Mouse (Mus musculus): ENCODE results near the gene Anp32e.
A peak's percentile ranks its signal among the peaks of the same experiment; 100 is the strongest.
"Not testable (repeated sequence)": the region's sequence is repeated elsewhere in the genome, so short reads cannot be mapped to it uniquely, and the experiment has no call there.

The Anp32e gene

DNA sequence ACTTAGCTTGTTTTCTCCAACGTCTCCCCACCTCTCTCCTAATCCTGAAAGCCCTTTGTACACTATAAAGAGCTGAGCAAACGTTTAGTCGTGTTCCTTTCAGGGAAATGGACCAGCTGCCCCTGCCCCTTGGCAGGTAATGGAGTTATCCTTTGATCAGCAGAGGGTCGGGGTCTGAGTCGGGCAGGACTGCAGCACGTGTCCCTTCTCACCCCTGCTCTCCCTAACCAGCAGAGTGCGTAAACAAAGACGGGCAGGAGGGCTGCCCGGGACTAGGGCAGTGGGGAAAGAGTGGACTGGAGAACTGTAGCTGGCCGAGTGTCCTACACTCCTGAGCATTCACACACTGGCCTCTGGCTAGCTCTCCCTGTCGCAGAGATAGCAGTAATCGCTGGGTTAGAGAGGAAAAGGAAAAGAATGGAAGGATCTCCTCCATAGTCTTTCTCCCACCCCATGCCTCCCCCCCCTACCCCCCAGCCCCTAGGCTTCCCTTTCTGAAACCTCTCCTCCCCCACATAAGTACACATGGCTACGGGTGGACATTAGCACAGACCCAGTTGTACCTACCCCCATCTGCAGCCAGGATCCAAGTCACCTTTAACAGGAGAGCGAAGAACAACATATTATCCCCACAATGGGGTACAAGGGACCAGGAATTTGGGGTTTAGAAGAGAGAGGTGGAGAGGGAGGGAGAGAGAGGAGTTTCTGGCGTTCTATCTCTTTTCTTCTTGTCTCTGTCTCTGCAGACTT is 25.1 kb upstream of the Anp32e start:
- no peak for DNase-seq (ENCODE audit: low read depth, low spot score)

DNA sequence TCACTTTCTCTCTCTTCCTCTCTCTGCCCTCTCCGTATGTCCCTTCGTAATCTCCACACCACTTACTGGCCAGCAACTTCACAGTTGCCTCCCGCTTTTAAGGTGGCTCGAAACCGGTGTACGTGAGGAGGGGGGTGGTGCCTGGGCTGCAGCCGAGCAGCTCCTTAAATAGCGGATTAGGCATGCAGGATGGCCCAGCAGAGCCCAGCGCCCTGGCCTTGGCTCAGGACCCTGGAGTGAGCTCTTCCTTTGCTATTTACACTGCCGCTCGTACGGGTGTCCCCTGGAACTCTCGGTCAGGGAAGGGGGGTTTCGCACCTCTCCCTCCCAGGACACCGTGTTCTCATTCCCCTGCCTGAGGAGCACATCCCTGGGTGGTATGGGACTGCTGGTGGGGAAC is 24.5 kb upstream of the Anp32e start, which contains the start of gene Car14:
Car14 (minus strand) TSS at position 124 of the 400 bp plus-strand sequence.
- peak; percentile 25 for DNase-seq (ENCODE audit: low read depth, low spot score)

DNA sequence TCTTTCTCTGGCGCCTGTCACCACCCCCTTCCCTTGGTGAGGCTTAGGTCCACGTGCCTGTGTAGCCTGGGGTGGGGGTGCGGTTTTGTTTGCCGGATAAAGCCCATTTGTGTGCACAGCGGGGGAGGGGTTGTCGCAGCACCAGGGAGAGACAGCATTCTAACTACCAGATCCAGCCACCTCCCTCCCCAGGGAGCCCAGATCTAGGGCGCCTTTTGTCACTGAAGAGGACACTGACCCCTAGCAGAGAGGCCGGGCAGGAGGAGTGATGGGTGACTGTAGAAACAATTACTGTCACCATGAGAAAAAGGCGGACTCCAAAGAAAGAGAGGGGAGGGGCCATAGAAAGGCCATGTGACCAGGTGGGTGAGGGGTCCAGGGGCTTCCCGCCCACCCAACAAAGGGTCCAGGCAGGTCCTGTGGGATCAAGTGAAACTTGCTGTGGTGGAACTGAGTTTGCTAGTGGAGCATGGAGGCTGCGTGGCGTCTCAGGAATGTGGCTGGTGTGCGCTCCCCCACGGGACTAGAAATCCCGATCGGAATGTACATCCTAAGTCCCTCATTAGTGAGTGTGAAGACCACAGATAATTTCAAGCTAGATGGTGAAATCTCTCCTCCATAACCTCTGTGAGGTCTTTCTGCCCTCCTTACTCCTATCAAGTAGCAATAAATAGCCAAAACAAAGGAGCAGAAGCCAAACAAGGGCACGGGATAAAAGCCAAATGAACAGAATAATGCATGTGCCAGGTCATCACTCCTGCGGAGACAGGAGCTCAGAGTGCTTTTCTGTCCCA is 23.7 kb upstream of the Anp32e start:
- DNase-seq (ENCODE audit: low read depth, low spot score) = peak; percentile 93

DNA sequence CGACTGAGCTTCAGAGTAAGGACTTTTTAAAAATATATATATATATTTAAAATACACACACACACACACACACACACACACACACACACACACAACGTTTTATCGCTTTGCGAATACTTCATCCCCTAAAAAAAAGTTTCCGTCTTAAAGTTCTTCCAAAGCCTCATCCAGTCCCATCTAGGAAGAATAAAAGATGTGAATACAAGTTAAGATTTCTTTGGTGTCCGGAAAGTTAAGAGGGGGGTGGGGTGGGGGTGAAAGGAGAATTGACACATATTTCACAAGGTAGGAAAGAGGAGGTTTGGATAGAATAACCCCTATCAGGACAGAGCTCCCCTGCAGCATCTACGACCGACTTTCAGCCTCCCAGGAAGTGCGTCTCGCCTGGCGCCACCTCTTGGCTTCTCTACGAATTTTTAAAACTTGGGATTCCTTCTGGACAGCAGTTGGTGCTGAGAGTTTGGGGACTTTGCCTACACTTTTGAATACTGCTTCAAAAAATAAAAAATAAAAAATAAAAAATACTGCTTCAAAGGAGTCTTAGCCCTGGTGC is 23.0 kb upstream of the Anp32e start:
- peak; percentile 69 for DNase-seq (ENCODE audit: low read depth, low spot score)

DNA sequence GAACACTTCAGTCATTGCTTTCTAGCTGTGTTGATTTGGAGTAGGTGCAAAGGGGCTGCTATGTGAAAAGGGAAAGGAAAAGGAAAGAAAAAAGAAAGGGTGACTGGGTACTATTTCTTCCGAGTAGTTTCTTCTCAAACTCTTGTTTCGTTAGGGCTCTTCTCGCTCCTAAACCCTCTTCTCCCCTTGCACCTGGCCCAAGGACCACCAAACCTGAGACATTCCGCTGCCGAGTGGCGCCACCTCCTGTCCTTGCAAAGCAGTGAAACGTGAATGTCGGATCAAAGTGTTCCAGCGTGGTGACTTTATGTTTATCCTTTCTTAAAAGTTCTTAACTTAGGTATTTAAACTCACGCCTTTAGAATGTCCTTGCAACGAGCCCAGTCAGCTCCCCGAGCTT is 22.2 kb upstream of the Anp32e start:
- peak; percentile 59 for DNase-seq (ENCODE audit: low read depth, low spot score)

DNA sequence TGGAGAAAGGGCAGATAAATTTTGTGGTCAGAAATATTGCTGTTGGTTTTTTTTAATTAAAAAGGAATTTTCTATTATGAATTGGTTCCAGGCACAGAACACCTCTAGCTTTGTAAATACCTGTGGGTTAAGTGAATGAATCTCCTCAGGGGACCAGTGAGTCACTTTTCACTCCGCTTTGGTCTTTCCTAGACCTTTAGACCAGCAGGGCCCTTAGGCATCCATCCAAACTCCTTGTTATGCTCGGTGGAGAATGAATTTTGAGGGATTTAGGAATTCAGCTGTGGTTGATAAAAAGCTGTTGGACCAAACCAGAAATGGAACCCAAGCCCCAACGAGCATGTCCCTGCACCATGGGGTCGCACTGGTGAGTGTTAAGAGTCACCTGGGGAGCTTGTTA is 21.4 kb upstream of the Anp32e start:
- no peak for DNase-seq (ENCODE audit: low read depth, low spot score)

DNA sequence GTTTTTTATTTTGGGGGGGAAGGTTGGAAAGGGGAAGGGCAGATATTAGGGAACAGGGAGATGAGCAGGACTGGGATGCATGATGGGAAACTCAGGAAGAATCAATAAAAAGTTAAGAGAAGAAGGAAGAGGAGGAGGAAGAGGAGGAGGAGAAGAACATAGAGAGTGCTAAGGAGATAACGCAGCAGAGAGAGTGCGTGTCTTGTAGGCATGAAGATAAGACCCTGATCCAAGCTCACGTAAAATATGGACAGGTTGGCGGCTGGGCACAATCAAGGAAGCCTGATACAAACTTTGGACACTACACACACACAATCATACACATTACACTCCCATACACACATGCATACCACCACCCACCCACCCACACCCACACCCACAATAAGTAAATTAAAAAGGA is 14.3 kb upstream of the Anp32e start:
- no peak for DNase-seq (ENCODE audit: low read depth, low spot score)

DNA sequence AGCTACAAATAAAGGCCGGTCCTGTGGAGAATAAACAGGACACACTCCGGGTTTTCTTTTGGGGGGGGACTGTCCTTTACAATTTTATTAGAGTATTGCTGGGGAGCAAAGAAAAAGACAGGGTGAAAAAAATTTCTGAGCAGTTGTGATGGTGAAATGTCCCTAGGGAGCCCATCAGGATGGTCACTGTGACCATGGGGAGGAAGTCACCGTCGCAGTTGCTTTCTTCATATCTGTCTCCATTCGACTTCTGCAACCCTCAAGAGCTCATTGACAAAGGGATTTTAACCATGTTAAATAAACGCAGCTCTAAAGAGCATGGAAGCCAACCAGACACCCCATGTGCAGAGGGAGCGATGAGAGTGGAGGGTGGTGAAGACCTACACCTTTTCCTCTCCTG is 12.3 kb upstream of the Anp32e start:
- DNase-seq (ENCODE audit: low read depth, low spot score) = no peak

DNA sequence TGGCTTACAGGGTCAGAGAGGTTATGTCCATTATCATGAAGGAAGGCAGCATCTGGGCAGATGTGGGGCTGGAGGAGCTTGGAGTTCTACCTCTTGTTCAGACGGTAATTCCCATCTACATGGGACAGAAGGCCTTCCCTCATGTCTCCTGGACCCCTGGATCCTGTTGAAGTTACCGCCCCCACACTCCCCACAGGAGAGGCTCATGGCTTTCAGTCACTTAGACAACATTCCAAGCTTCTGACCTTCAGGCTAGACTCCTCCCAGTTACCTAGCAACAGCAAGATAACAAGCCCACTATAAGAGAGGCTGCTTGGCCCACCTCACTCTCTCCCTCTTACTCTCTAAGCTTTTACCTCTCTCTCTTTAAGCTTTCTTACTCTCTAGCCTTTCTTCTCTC is 8.5 kb upstream of the Anp32e start:
- DNase-seq (ENCODE audit: low read depth, low spot score) = peak; percentile 47

DNA sequence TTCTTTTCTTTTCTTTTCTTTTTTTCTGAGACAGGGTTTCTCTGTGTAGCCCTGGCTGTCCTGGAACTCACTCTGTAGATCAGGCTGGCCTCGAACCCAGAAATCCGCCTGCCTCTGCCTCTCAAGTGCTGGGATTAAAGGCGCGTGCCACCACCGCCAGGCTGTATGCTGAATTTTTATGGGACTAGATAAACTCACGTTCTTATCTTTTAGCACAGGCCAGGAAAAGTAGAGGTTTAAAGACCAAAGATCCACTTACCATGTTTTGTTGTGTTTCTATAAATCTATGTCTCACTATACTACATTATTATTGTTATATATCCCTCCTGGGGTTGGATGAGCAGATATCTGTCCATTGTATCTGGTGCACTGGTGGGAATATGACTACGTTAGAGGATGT is 5.6 kb upstream of the Anp32e start:
- DNase-seq (ENCODE audit: low read depth, low spot score) = not testable (repeated sequence)

DNA sequence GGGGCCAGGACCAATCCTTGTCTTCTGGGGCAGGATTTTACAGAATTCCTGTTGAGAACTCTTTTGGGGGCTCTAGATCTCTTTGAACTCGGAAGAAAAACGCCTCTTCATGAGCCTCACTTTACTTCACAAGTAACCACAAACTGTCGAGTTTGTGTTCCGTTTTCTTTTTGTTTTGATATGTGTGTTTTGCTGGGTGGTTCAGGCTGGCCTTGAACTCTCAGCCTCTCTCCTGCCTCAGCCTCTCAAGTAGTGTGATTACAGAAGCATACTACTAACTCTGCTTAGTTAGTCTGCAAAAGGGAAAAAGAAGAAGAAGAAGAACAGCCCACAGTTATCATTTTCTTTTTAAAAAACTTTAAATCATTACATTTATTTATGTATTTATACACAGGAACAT is 4.9 kb upstream of the Anp32e start:
- no peak for DNase-seq (ENCODE audit: low read depth, low spot score)

DNA sequence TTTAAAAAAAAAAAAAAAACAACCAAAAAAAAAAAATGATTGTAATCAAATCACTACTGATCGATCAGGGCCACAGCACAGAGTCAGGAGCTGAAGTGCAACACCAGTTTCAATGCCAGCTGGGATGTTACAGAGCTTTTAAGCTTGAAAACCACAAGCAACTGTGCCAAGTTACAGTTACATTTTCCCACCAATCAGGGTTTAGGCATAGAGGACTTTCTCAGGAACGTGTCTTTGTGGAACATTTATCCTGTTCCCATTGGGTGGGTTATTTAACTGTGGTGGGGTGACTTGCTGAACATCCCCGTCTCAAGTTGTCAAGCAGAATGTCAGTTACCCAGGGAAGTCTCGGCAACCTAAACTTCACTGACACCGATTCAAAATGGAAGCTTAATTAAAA is 4.0 kb upstream of the Anp32e start:
- DNase-seq (ENCODE audit: low read depth, low spot score) = no peak

DNA sequence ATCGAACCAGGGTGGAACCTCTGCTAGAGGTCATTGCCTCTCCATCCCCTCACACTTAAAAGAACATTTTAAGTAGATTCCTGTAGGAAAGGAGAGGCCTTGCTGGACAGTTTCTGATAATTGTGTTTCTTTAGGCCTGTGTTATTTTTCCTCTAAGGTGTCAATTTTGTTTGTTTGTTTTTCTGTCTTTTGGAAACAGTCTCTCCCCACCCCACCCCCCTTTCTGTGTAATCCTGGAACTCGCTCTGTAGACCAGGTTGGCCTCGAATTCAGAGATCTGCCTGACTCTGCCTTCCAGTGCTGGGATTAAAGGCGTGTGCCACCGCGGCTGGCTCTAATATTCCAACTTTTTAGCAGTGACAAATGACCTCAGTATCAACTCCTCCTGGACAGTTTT is 787 bp upstream of the Anp32e start:
- DNase-seq (ENCODE audit: low read depth, low spot score) = no peak

DNA sequence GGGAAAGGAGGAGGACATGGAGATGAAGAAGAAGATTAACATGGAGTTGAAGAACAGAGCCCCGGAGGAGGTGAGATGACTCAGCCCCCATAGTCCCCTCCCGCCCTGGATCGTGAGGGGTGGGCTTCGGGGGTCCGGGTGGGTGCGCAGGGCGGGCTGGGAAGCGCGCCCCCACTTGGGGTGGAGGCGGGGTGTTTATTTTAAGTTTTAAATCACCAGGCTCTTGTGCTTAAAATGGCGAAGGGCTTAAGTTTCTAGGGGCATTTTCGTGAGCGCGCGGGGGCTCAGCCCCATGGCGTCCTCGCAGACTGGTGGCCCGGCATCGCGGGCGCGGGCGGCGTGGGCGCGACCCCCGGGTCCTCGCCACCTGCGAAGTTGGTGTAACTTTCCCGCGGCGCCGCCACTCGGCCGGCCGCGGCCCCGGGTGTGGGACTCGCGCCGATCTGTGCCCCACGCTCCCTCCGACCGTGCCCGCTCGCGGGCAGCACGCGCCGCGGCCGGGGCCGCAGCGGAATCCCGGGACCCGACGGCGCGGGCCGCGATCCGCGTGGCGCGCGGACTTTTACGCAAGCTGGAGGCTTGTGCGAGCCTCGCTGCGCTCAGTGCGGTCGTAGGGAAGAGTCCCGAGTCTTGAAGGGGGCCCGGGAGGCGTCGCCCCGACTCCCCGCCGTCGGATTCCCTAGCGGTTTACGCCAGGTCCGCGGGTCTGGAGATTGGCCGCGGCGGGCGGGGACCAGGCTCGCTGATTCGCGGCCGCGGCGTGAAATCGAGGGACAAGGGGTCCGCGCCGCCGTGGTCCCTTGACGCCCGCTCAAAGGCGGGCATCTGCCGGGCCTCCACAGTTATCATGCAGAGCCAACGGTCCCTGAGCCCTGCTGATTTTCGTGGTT is 780 bp downstream of the Anp32e start:
- DNase-seq (ENCODE audit: low read depth, low spot score) = peak; percentile 68

DNA sequence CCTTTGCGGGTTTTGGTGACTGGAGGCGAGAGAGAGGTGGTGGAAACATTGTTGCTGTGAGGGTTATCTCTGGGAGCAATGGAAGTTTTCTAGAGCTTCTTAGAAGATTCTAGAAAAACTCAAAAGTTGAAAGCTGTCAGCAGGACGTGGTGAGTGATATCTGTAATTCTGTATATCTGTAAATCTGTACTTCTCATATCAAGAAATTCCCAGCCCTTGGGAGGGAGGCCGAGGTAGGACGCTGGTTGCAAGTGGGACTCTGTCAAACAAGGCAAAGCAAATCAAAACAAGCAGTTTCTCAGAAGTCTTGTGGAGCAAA is 1.4 kb downstream of the Anp32e start:
- DNase-seq (ENCODE audit: low read depth, low spot score) = no peak

DNA sequence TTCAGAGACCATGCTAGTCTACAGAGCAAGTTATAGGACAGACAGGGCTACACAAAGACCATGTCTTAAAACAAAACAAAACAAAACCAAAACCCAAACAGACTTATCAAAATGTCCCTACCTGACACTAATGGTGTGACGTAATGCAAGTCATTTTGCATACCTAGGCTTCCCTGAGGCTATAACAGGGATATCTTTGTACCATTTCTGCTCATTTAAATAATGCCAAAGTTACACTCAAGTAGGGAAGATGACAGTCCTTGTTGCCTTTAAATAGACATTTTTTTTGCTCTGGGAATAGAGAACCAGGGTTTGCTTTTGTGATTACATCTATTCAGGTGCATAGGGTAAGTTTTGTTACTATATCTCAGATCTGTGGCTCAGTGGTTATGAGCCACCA is 2.4 kb downstream of the Anp32e start:
- DNase-seq (ENCODE audit: low read depth, low spot score) = no peak

DNA sequence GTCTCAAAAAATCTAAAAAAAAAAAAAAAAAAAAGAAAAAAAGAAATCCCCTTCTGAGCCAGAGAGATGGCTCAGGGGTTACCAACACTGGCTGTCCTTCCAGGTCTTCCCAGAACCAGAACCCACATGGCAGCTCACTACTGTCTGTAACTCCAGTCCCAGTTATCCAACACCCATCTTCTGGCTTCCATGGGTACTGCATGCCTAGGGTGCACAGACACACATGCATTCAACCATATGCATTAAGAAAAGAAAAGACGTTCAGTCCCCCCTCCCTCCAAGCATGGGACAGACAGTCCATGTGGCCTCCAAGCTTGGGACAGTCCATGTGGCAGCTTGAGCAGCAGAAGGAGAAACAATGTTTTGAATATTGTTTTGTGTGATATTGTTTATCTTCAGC is 3.1 kb downstream of the Anp32e start:
- DNase-seq (ENCODE audit: low read depth, low spot score) = no peak

DNA sequence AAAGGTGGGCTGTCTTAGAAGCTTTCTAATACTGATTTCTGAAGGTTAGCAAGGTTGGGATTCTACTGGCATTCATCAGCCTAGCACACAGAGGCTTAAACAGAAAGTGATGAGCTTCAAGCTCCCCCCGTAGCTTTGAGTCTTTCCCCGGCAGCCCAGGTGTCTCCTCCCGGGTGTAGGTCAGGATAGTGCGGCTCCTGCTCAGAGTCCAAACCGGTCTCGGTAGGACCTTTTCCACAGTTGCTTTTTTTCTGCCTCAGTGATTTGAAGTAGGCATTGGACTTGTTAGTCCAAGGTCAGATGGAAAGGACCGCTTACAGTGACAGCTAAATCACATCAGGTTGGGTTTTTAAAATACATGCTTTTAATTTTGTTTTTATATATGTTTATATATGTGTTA is 3.5 kb downstream of the Anp32e start:
- DNase-seq (ENCODE audit: low read depth, low spot score) = no peak

DNA sequence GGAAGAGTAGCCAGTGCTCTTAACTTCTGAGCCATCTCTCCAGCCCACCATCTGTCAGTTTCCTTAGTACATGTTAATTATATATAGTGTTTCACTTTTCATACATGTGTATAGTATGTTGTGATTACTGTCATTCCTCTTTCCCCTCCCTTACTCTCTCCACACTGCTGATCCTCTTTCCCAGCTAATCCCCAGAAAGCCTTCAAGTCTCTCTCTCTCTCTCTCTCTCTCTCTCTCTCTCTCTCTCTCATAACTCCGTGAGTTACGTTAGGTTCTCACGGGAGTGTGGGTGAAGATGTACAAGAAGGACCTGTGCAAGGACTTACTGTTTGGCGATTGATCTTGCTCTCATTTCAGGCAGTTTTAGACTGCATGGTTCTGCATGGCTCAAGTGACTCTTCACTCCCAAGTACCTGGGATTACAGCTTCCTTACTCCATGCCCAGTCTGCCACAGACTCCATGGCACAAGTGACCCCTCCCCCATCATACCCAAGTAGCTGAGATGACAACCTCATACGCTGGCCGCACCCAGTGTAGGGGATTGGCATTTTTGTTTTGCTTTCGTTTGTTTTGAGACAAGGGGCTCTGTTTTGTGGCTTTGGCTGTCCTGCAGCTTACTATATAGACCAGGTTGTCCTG is 4.2 kb downstream of the Anp32e start:
- DNase-seq (ENCODE audit: low read depth, low spot score) = no peak

DNA sequence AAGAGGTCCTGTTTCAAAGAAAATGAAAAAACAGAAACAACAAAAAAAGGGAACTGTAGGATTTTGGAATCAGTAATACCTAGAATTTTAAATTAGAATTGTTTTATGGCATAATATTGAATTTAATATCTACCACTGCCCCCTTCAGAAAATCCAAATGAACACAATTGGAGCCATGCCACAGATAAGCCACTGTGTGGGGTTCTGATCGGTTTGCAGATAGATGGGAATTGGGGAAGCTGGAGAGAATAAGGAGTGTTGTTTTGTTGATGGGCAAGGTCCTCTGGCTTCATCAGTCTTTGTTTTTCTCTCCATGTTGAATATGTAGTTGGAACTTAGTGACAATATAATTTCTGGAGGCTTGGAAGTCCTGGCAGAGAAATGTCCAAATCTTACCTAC is 5.4 kb downstream of the Anp32e start:
- no peak for DNase-seq (ENCODE audit: low read depth, low spot score)

DNA sequence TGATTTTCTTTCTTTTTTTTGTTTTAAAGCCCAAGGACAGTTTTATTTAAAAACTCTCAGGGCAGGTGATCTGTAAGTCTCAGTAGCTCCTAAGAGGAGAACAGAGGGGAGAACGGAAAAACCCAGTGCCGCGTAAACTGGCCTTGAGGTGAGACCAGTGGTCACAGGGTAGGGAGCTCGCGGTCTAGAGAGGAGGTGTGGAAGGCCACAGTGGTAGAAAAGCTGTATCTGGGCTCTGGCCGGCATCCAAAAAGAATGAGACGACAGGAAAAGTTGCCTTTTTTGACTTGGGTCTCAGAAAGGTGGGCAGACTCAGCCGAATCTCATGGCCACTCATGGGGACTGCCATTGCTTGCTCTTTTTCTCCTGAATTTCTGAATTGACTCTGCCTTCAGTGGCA is 9.2 kb downstream of the Anp32e start:
- DNase-seq (ENCODE audit: low read depth, low spot score) = no peak

DNA sequence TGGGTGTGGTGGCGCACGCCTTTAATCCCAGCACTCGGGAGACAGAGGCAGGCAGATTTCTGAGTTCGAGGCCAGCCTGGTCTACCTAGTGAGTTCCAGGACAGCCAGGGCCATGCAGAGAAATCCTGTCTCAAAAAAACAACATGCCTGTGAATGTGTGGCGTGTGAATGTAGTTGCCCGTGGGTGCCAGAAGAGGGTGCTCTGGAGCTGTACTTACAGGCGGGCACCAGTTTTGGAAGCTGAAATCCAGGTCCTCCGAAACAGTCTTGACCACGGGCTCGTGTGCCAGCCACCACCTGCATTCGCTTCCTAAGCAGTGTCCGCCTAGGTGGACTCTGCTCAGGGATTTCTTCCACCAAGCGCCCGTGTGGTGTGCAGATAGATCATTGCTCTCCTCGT is 9.8 kb downstream of the Anp32e start:
- peak; percentile 81 for DNase-seq (ENCODE audit: low read depth, low spot score)
